Mouse (Mus musculus) cerebellum, adult 2 months (tissue): ENCODE measurements around the gene Fbrs.

Experiments
- CTCF ChIP-seq: fragments of 200-500 bp; IDR thresholded peaks from 2 replicates; pipeline ENCODE4 v1.5.1; 2011; ENCODE audit warnings: low read depth, mild to moderate bottlenecking, control low read depth, low read length, moderate library complexity, borderline replicate concordance; ENCODE audit not compliant: insufficient read depth
- POLR2A ChIP-seq: fragments of 200-500 bp; IDR thresholded peaks from 2 replicates; pipeline ENCODE4 v1.6.1; 2011; ENCODE audit warnings: low read length, control low read depth, borderline replicate concordance; ENCODE audit not compliant: insufficient read depth

- no peak for TF ChIP-seq CTCF
- TF ChIP-seq POLR2A, result no peak
Measured at GRCm38 (mm10) chr7:127470011-127470715, 8.8 kb upstream of the Fbrs start.
